Mouse (Mus musculus) left cerebral cortex, adult 11 months (tissue): ENCODE results near the gene Perp.

Experiments used
- DNase-seq: peaks from one replicate; pipeline ENCODE4 v3.0.0; 2022; ENCODE audit warnings: low spot score

The Perp gene

DNA sequence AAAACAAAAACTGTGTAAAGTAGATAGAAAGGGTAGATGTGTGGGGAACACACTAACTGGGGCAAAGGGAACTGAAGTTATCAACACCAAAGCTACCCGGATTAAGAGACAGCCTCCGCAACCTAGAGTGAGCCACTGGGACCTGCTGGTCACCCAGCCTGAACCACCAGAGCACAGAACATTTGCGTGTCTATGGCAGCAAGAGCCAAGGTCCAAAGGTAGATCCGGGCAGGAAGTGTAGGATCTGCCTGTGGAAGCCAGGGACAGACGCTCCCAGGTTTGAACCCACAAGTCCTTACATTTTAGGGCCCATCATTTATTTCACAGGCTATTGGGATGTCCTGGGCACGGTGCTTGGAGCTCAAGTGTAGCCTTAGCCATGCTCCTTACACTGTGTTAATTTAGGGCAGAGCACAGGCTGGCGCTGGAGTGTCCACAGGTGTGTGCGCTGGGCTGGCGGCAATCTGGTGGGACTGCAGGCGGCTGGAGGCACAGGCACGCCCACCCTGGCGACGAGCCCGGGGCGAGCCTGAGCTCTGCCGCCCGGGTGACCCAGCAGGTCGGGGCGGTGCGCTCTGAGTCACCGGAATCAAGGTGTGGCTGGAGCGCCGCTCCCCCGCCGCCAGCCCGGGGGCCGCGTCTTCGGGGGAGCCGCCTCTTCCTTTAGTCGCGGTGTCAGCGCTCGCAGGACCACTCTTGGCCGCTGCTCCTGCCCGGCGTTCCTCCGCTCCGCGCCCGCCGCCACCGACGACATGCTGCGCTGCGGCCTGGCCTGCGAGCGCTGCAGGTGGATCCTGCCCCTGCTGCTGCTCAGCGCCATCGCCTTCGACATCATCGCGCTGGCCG lies at the start of gene Perp:
TSS of gene Perp (plus strand) at position 580 of the 846 bp plus-strand sequence.
- DNase-seq, result no peak

DNA sequence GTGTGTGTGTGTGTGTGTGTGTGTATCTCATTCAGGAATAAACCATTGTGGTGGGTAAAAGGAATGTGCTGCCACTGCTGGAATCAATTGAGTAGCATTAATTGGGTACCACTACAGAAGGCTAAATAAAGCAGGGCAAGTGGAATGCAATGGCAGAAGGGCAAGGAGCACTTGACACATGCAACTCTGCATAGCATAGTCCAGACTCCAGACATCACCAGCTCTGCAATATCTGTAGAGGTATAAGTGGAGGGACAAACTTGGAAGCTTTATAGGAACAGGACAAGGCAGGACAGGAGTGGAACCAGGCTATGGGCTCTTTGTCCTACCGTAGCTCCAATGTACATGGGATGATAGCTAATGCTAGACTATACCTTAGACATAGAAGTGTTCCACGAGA lies 33.1 kb upstream of the Perp start:
- no peak for DNase-seq

GRCm38 (mm10) chr10:18816560-18816959 lies 28.3 kb upstream of the Perp start:
- no peak for DNase-seq

DNA sequence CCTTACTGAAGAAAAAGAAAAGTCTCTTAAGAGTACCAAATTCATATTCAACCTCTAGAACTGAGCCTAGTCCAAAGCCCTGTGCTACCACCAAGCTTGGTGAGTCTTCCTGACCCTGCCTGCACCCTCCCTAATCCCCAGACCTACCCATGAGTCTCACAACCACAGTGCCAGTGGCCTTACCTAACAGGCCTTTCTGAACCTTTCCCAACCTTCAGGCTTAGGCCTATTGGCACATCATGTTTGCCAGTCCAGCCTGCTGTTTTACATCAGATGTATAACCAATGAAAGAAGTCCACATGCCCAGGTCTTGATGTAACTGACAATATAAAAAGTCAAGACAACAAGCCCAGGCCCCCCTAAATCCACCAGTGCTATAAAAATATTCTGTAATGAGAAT lies 19.7 kb upstream of the Perp start:
- DNase-seq, result no peak

- DNase-seq, result no peak
These were observed 18.7 kb upstream of the Perp start for GRCm38 (mm10) chr10:18826107-18826506.

DNA sequence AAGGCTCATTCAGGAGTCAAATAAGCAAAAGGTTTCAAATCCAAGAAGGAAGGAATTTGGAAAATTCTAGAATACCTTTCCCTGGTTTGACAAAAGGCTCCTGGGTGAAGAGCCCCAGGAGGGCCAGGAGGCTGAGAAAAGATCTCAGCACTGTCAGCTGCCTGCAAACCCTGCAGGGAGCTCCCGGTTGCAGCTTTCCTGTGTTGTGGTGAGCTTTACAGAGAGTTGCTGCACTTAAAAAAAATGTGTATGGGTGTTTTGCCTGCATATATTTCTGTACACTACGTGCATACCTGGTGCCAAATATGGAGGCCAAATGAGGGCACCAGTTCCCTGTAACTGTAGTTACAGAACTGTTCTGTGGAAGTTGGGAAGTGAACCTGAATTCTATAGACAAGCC lies 16.9 kb upstream of the Perp start:
- DNase-seq, result no peak

DNA sequence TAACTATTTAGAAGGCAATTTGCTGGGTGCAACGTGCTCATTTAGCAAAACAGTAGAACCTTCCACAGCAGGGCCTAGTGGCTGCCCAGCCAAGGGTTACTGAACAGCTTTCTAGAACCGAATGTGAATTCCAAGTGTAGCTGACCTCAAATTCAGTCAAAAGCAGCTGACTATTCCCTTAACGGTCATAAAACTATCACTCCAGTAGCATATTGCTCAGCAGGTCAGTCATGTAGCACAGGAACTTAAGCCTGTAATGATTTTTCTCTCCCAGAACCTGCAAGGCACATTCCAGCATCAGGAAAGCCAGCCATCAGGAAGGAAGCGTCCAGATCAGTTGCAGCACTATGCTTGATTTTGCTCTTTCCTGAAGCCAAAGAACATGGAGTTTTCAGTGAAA lies 14.5 kb upstream of the Perp start:
- no peak for DNase-seq

- no peak for DNase-seq
These were observed 13.0 kb upstream of the Perp start for GRCm38 (mm10) chr10:18831823-18832222.

GRCm38 (mm10) chr10:18834389-18834788 lies 10.4 kb upstream of the Perp start:
- DNase-seq, result no peak

- DNase-seq, result no peak
These were observed 8.9 kb upstream of the Perp start for GRCm38 (mm10) chr10:18835684-18836479.

DNA sequence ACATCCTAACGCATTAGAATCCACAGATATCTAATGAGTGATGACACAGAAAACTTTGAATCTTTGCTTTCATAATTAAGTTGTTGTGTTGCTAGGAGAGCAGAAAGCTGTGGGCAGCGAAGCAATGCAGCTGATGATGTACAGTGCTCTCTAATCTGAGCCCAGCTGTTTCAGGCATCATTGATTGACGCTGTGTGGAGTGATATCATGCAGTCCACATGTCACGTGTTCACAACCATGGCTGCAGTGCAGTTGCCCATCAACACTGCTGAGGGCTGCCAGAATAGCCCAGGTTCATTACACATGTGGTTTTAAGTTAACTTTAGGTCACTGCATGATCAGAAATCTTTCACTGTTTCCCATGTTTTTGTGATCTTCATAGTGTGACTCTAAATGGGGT lies 5.3 kb upstream of the Perp start:
- DNase-seq, result no peak

DNA sequence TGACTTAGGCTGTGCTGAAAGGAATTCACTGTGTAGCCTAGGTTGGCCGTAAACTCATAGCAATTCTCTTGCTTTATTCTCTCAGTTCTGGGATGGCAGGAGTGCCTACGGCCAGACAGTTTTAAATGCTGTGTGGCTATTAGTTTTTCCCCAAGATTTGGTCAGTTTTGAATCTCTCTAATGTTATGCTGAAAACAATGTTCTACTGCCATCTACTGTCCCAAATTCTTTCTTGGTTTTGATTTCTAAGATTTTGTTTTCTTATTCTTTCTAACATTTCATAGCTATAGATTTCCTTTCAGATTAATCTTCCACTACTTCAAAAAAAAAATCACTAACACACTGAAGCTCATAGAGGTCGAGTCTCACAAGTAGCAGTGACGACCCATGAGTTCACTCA lies 4.1 kb upstream of the Perp start:
- no peak for DNase-seq

DNA sequence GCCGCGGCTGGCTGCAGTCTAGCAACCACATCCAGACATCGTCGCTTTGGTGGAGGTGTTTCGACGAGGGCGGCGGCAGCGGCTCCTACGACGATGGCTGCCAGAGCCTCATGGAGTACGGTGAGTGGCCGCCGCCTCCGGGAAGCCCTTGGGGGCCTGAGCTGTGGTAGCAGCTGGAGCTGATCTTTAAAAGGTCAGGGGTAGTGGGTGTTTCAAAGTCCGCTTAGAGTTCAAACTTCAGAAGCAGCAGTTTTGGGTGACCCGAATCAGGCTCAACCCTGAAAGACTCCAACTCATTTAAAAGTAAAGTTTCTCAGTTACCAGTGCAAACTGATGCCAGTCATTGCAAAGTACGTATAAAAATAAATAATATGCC lies 455 bp downstream of the Perp start:
- DNase-seq, result no peak

- no peak for DNase-seq
These were observed 891 bp downstream of the Perp start for GRCm38 (mm10) chr10:18845711-18846110.

- DNase-seq, result no peak
These were observed 1.8 kb downstream of the Perp start for GRCm38 (mm10) chr10:18846474-18847264.

- no peak for DNase-seq
These were observed 5.4 kb downstream of the Perp start for GRCm38 (mm10) chr10:18850177-18850576.

DNA sequence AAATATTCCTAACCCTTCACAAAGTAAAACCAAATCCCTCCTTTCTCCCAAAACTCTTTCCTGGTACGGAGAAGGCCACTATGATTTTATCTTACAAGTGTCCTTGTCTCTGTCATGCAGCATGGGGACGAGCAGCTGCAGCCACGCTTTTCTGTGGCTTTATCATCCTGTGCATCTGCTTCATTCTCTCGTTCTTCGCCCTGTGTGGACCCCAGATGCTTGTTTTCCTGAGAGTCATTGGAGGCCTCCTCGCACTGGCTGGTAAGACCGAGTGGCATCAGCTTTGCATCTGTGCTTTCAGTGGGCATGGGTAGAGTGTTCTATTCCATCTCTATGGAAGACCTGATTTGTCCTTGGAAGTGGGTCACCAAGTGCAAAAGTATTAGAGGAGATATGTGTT lies 8.6 kb downstream of the Perp start:
- no peak for DNase-seq

GRCm38 (mm10) chr10:18857244-18857643 lies 12.4 kb downstream of the Perp start:
- no peak for DNase-seq

DNA sequence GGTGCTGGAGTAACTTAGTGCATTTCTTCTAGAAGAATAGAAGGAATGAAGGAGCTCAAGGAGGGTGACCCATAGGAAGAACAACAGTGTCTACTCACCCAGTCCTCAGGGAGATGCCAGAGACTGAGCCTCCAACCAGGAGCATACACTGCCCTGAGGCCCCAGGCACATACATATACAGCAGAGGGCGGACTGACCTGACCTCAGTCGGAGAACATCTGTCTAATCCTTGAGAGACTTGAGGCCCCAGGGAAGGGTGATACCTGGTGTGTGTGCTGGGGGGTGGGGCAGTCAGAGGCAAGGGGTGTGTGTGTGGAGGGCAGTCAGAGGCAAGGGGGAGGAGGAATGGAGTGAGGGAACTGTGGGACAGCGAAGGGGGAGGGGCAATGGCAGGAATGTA lies 14.8 kb downstream of the Perp start:
- DNase-seq, result no peak

DNA sequence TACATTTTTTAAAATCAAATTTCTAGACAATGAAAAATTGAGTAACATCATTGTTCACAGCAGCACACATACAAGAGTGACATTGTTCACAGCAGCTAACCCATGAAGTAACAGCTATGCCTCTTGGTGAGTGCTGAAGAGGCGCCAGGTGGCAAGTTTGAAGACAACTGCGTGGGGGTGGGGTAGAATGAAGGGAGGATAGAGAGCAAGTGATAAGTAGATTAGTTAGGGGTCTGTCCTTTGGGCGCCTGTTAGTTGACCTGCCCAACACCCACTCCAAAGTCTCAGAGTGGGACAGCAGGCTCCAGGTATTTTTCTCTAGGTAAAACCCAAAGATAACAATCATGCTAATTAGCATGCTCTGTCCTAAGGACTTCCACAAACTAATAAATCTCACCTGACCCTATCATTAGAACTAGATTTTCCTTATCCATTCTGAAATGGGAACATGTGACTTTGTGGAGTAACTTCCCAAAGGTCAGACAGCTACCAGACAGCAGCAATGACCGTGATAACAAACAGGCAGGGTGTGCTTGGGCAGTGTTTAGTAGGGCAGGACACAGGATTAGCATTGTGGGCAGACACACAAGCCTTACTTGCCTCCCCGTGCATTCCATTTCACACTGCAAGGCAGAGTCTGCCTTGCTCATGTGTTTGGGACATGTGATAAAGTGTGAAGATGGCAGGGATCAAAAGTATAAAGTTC lies 15.5 kb downstream of the Perp start:
- DNase-seq, result no peak

GRCm38 (mm10) chr10:18860831-18861230 lies 16.0 kb downstream of the Perp start:
- DNase-seq, result no peak

DNA sequence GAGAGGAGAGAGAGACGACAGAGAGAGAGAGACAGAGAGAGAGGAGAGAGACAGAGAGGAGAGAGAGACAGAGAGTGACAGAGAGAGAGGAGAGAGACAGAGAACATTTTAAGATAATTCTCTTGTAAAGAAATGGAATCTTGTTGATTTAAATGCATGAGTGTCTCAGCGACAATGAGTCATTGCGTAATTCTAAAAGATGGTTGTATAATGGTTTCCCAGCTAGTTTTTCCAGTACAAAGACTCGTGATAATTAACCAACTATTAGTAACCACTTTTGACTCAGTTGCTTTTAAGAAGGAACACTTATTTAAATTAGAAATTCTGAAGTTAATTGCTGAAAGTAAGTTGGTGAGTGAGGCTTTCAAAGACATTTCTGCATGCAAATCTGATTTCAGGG lies 16.6 kb downstream of the Perp start:
- no peak for DNase-seq
